Mouse (Mus musculus) c-Kit-positive CD71-negative TER-119-negative erythroid progenitor cells, embryonic 14.5 days (primary cell): ENCODE measurements around the gene Haus6.

Experiments used
- DNase-seq: peaks from one replicate; pipeline ENCODE4 v3.0.0-alpha.2; 2013; ENCODE audit warnings: low read depth

The Haus6 gene

GRCm38 (mm10) chr4:86574939-86575282 lies 36.9 kb downstream of the Haus6 start:
- peak; percentile 9 for DNase-seq

- no peak for DNase-seq
Observed at GRCm38 (mm10) chr4:86561061-86561460, 50.8 kb downstream of the Haus6 start.

- no peak for DNase-seq
Observed at GRCm38 (mm10) chr4:86559006-86559405, 52.8 kb downstream of the Haus6 start.

- DNase-seq: no peak
Observed at GRCm38 (mm10) chr4:86558228-86558627, 53.6 kb downstream of the Haus6 start, which contains the start of gene Saxo1. TSS of gene Saxo1 (minus strand) at chr4:86558328.

- DNase-seq: no peak
Observed at GRCm38 (mm10) chr4:86557371-86557770, 54.5 kb downstream of the Haus6 start.

GRCm38 (mm10) chr4:86555035-86555707 lies 56.7 kb downstream of the Haus6 start:
- no peak for DNase-seq

- DNase-seq: peak; percentile 19
Observed at GRCm38 (mm10) chr4:86548332-86548731, 63.5 kb downstream of the Haus6 start.

GRCm38 (mm10) chr4:86545615-86546014 lies 66.2 kb downstream of the Haus6 start:
- DNase-seq: no peak

- DNase-seq: no peak
Observed at GRCm38 (mm10) chr4:86543999-86544398, 67.9 kb downstream of the Haus6 start.

GRCm38 (mm10) chr4:86541573-86541972 lies 70.3 kb downstream of the Haus6 start:
- no peak for DNase-seq

- no peak for DNase-seq
Observed at GRCm38 (mm10) chr4:86538936-86539335, 72.9 kb downstream of the Haus6 start.

GRCm38 (mm10) chr4:86537972-86538371 lies 73.9 kb downstream of the Haus6 start:
- peak; percentile 31 for DNase-seq

- no peak for DNase-seq
Observed at GRCm38 (mm10) chr4:86534091-86534481, 77.8 kb downstream of the Haus6 start.

- DNase-seq: no peak
Observed at GRCm38 (mm10) chr4:86533406-86534090, 78.3 kb downstream of the Haus6 start.

GRCm38 (mm10) chr4:86529161-86529560 lies 82.7 kb downstream of the Haus6 start:
- DNase-seq: no peak
